Mouse (Mus musculus) urinary bladder, postnatal 25 days (tissue): ENCODE measurements around the gene Slc25a43.
A peak's percentile ranks its signal among the peaks of the same experiment; 100 is the strongest.

Experiments used
- DNase-seq: peaks from one replicate; pipeline ENCODE4 v3.0.0; 2022; ENCODE audit warnings: low spot score

Gene Slc25a43

GRCm38 (mm10) chrX:36743503-36744101 lies at the start of gene Slc25a43:
TSS of gene Slc25a43 (plus strand) at chrX:36743659.
- DNase-seq = peak; percentile 26

- DNase-seq = no peak
Measured at GRCm38 (mm10) chrX:36740124-36740951, 3.1 kb upstream of the Slc25a43 start.

GRCm38 (mm10) chrX:36741278-36741677 lies 2.2 kb upstream of the Slc25a43 start:
- no peak for DNase-seq

- no peak for DNase-seq
Measured at GRCm38 (mm10) chrX:36742744-36743143, 715 bp upstream of the Slc25a43 start.

GRCm38 (mm10) chrX:36744735-36745134 lies 1.3 kb downstream of the Slc25a43 start:
- no peak for DNase-seq

- DNase-seq = no peak
Measured at GRCm38 (mm10) chrX:36745333-36745732, 1.9 kb downstream of the Slc25a43 start.

- no peak for DNase-seq
Measured at GRCm38 (mm10) chrX:36746789-36747188, 3.3 kb downstream of the Slc25a43 start.

- no peak for DNase-seq
Measured at GRCm38 (mm10) chrX:36748573-36748972, 5.1 kb downstream of the Slc25a43 start.

GRCm38 (mm10) chrX:36749281-36749785 lies 5.9 kb downstream of the Slc25a43 start:
- DNase-seq = no peak

- no peak for DNase-seq
Measured at GRCm38 (mm10) chrX:36750591-36750990, 7.1 kb downstream of the Slc25a43 start.

- no peak for DNase-seq
Measured at GRCm38 (mm10) chrX:36752586-36752985, 9.1 kb downstream of the Slc25a43 start.

- DNase-seq = no peak
Measured at GRCm38 (mm10) chrX:36757796-36758472, 14.5 kb downstream of the Slc25a43 start.

GRCm38 (mm10) chrX:36758566-36758965 lies 15.1 kb downstream of the Slc25a43 start:
- DNase-seq = no peak

GRCm38 (mm10) chrX:36760946-36761635 lies 17.6 kb downstream of the Slc25a43 start:
- DNase-seq = peak; percentile 20

- no peak for DNase-seq
Measured at GRCm38 (mm10) chrX:36762289-36762688, 18.8 kb downstream of the Slc25a43 start.

- DNase-seq = no peak
Measured at GRCm38 (mm10) chrX:36762894-36763293, 19.4 kb downstream of the Slc25a43 start.

- no peak for DNase-seq
Measured at GRCm38 (mm10) chrX:36763298-36763933, 20.0 kb downstream of the Slc25a43 start.

GRCm38 (mm10) chrX:36763934-36764317 lies 20.5 kb downstream of the Slc25a43 start:
- DNase-seq = no peak

GRCm38 (mm10) chrX:36767386-36767785 lies 23.9 kb downstream of the Slc25a43 start:
- no peak for DNase-seq

GRCm38 (mm10) chrX:36772591-36772990 lies 29.1 kb downstream of the Slc25a43 start:
- no peak for DNase-seq

GRCm38 (mm10) chrX:36775520-36775919 lies 32.1 kb downstream of the Slc25a43 start:
- no peak for DNase-seq

- DNase-seq = no peak
Measured at GRCm38 (mm10) chrX:36777694-36778093, 34.2 kb downstream of the Slc25a43 start.
